Mouse (Mus musculus): Measurements from ENCODE around the gene Igsf21. TPM values are rescaled to one million over a fixed set of nuclear protein-coding genes. Genes with fewer than 3 reads are reported as not detected.

Gene Igsf21
- polyA plus RNA-seq, 1 experiment from 2014 or later: 2.8 TPM

DNA sequence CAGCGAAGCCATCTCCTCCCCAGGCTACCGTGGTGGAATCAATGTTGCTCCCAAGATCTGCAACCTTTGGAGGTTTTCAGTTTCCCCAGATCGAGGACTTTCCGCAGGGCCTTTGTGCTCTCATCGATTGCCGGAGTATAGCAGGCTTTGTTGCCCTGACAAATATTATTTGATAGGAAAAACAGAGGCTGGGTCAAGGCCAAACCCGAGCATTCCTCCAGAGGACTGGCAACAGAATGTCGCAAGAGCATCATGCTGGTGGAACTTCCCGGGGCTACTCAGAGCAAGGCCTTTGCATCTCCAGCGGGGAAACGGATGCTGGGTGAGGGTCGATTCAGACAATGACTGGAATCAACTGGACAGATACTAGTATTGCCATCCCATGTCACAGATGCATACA is 180.6 kb downstream of the Igsf21 start:
- no peak overlapping the region for H3K4me2 ChIP-seq (ENCODE audit: low read depth, low read length)
- no peak overlapping the region for H3K4me3 ChIP-seq (ENCODE audit: low read depth, low read length)
- ATAC-seq (ENCODE audit: low read depth): no peak
- no peak overlapping the region for H3K27ac ChIP-seq (replicated peaks; ENCODE audit: low read depth, low read length)
- no peak for DNase-seq (ENCODE audit: low spot score)
- H3K36me3 ChIP-seq (ENCODE audit: control insufficient read depth, insufficient read depth, low read length): no peaks in the 10 kb centered on the region
- no peaks in the 10 kb centered on the region for H3K4me1 ChIP-seq (ENCODE audit: control insufficient read depth, insufficient read depth, low read length)
- H3K9ac ChIP-seq (ENCODE audit: low read depth, low read length): no peak overlapping the region
- H3K27me3 ChIP-seq (replicated peaks; ENCODE audit: control insufficient read depth, insufficient read depth, low read length): peaks cover 10% of the 10 kb centered on the region
- WGBS: 87% methylated on average over 12 of the region's 12 CpGs
- H3K9me3 ChIP-seq (ENCODE audit: control insufficient read depth, low read length): peaks cover 7% of the 10 kb centered on the region

DNA sequence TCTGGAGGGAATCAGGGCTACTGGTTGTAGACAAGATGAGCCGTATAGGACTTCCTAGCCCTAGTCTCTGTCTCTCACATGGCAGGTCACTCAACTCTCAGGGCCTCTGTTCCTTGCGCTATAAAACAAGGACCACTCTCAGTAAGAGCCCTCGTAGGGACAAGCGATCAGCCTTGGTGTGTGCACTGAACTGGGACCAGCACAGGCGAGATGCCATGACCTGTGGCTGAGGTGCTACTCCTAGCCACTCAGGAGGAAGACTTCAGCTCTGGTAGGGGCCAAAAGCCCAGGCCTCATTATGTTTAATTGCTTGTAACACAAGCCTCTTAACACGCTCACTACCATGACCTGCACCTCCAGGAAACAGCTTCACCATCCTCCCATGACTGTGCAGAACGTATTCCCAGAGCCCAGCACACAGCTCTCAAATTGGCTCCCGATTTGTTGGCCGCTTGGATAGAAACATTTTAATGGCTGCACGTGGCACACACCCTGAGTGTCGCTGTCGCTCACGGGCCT is 183.4 kb downstream of the Igsf21 start:
- peaks cover 3% of the 10 kb centered on the region; the same call in 1 of the 2 replicates for H3K9me3 ChIP-seq (ENCODE audit: control insufficient read depth, low read length)
- H3K4me1 ChIP-seq (ENCODE audit: control insufficient read depth, insufficient read depth, low read length): no peaks in the 10 kb centered on the region
- no peak overlapping the region for H3K9ac ChIP-seq (ENCODE audit: low read depth, low read length)
- no peak overlapping the region for H3K27ac ChIP-seq (replicated peaks; ENCODE audit: low read depth, low read length)
- no peaks in the 10 kb centered on the region for H3K36me3 ChIP-seq (ENCODE audit: control insufficient read depth, insufficient read depth, low read length)
- 72% methylated on average over 13 of the region's 13 CpGs for WGBS
- DNase-seq (ENCODE audit: low spot score): no peak
- H3K4me3 ChIP-seq (ENCODE audit: low read depth, low read length): no peak overlapping the region
- H3K4me2 ChIP-seq (ENCODE audit: low read depth, low read length): no peak overlapping the region
- no peak for ATAC-seq (ENCODE audit: low read depth)
- no peaks in the 10 kb centered on the region for H3K27me3 ChIP-seq (replicated peaks; ENCODE audit: control insufficient read depth, insufficient read depth, low read length)

DNA sequence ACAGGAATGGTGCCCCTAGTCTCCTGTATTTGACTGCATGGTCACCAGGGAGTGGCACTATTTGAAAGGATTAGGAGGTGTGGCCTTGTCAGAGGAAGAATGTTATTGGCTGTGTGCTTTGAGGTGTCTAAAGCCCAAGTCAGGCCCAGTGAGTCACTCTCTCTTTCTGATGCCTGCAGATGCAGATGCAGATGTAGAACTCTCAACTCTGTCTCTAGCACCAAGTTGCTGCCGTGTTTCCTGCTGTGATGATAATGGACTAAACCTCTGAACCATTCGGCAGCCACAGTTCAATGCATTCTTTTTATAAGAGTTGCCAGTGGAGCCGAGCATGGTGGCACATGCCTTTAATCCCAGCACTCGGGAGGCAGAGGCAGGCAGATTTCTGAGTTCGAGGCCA is 186.3 kb downstream of the Igsf21 start:
- Histone ChIP-seq H3K36me3 (ENCODE audit: control insufficient read depth, insufficient read depth, low read length) (no peaks in the 10 kb centered on the region), H3K27me3 (replicated peaks; ENCODE audit: control insufficient read depth, insufficient read depth, low read length) (no peaks in the 10 kb centered on the region), H3K27ac (replicated peaks; ENCODE audit: low read depth, low read length) (no peak overlapping the region), H3K4me2 (ENCODE audit: low read depth, low read length) (no peak overlapping the region), H3K9ac (ENCODE audit: low read depth, low read length) (no peak overlapping the region), H3K4me1 (ENCODE audit: control insufficient read depth, insufficient read depth, low read length) (no peaks in the 10 kb centered on the region), H3K9me3 (ENCODE audit: control insufficient read depth, low read length) (no peaks in the 10 kb centered on the region), H3K4me3 (ENCODE audit: low read depth, low read length) (no peak overlapping the region)
- WGBS: 82% methylated on average over 5 of the region's 5 CpGs
- ATAC-seq (ENCODE audit: low read depth): no peak
- DNase-seq (ENCODE audit: low spot score): no peak

DNA sequence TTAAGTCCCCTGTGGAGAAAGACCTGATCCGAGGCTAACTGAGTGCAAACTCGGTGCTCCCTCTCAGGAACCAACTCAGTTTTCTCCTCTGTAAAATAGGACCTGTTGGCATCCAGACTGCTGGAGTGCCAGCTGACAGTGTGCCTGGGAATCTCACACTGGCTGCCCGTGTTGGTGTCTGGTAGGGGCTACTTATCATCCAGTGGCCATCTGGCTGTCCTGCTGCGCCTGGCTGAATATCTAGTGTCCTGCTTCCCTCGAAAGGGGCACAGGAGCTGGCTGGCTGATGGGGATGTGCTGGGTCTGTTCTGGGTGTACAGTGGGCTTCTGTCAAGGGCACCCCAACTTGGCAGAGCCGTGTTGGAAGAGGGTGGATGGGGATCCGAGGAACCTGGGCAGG is 193.5 kb downstream of the Igsf21 start:
- H3K9ac ChIP-seq (ENCODE audit: low read depth, low read length): no peak overlapping the region
- no peaks in the 10 kb centered on the region for H3K27me3 ChIP-seq (replicated peaks; ENCODE audit: control insufficient read depth, insufficient read depth, low read length)
- H3K27ac ChIP-seq (replicated peaks; ENCODE audit: low read depth, low read length): no peak overlapping the region
- 0 out of 2 replicates have a peak, but pooled peaks cover 8% of the 10 kb centered on the region for H3K9me3 ChIP-seq (ENCODE audit: control insufficient read depth, low read length)
- WGBS: 81% methylated on average over 7 of the region's 7 CpGs
- no peak for DNase-seq (ENCODE audit: low spot score)
- ATAC-seq (ENCODE audit: low read depth): no peak
- H3K4me1 ChIP-seq (ENCODE audit: control insufficient read depth, insufficient read depth, low read length): no peaks in the 10 kb centered on the region
- no peak overlapping the region for H3K4me2 ChIP-seq (ENCODE audit: low read depth, low read length)
- no peaks in the 10 kb centered on the region for H3K36me3 ChIP-seq (ENCODE audit: control insufficient read depth, insufficient read depth, low read length)
- H3K4me3 ChIP-seq (ENCODE audit: low read depth, low read length): no peak overlapping the region

DNA sequence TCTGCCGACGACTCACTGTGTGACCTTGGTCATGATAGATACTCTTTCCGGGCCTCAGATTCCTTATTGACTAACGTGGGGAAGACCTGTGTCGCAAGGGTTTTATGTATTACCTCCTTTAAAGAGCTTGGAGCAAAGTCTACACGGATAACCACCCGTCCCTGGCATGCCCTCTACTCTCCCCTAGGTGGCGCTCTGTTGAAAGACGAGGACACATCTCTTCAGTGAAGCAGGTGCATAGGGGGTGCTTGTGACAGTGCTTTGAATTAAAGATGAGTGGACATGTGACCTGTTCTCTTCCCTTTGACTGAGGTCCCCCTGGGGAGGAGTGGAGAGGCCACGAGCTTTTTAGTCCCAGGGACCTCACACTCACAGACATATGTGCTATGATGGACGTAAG is 194.0 kb downstream of the Igsf21 start:
- Histone ChIP-seq H3K4me3 (ENCODE audit: low read depth, low read length) (no peak overlapping the region), H3K36me3 (ENCODE audit: control insufficient read depth, insufficient read depth, low read length) (no peaks in the 10 kb centered on the region), H3K9ac (ENCODE audit: low read depth, low read length) (no peak overlapping the region), H3K4me2 (ENCODE audit: low read depth, low read length) (no peak overlapping the region), H3K4me1 (ENCODE audit: control insufficient read depth, insufficient read depth, low read length) (no peaks in the 10 kb centered on the region), H3K27ac (replicated peaks; ENCODE audit: low read depth, low read length) (no peak overlapping the region), H3K27me3 (replicated peaks; ENCODE audit: control insufficient read depth, insufficient read depth, low read length) (no peaks in the 10 kb centered on the region), H3K9me3 (ENCODE audit: control insufficient read depth, low read length) (0 out of 2 replicates have a peak, but pooled peaks cover 8% of the 10 kb centered on the region)
- DNase-seq (ENCODE audit: low spot score) (no peak), ATAC-seq (ENCODE audit: low read depth) (no peak)
- whole genome bisulfite sequencing: 60% methylated on average over 11 of the region's 11 CpGs

DNA sequence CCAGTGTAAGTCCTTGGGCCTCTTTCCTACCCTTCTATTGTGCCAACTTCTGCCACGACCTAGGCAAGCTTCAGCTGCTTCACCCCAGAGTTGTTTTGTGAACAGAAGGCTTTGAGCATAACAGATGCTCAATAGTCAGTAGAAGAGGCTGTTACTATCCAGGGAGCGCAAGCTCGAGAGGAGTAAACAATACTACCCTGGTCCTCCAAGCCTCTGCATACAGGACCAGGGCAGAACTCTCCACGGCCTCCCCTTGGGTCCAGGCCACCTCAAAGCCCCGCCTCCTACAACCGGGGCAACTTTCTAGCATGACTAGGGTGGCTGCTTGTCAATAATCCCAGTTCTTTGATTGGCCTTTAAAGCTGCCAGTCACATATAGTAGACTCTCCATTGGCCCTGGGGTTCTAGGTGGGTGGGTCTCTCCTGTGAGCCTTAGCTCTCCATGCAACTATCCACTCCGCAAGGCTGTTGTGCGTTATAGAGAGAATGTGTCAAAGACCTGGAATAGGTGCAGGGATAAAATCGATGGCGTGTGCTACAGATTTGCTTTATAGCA is 198.7 kb downstream of the Igsf21 start:
- 62% methylated on average over 10 of the region's 10 CpGs for WGBS
- no peaks in the 10 kb centered on the region for H3K36me3 ChIP-seq (ENCODE audit: control insufficient read depth, insufficient read depth, low read length)
- H3K27me3 ChIP-seq (replicated peaks; ENCODE audit: control insufficient read depth, insufficient read depth, low read length): no peaks in the 10 kb centered on the region
- ATAC-seq (ENCODE audit: low read depth) (no peak), DNase-seq (ENCODE audit: low spot score) (no peak)
- no peak overlapping the region for H3K4me3 ChIP-seq (ENCODE audit: low read depth, low read length)
- no peak overlapping the region for H3K9ac ChIP-seq (ENCODE audit: low read depth, low read length)
- H3K4me2 ChIP-seq (ENCODE audit: low read depth, low read length): no peak overlapping the region
- H3K27ac ChIP-seq (replicated peaks; ENCODE audit: low read depth, low read length): no peak overlapping the region
- H3K9me3 ChIP-seq (ENCODE audit: control insufficient read depth, low read length): 0 out of 2 replicates have a peak, but pooled peaks cover 8% of the 10 kb centered on the region
- no peaks in the 10 kb centered on the region for H3K4me1 ChIP-seq (ENCODE audit: control insufficient read depth, insufficient read depth, low read length)

DNA sequence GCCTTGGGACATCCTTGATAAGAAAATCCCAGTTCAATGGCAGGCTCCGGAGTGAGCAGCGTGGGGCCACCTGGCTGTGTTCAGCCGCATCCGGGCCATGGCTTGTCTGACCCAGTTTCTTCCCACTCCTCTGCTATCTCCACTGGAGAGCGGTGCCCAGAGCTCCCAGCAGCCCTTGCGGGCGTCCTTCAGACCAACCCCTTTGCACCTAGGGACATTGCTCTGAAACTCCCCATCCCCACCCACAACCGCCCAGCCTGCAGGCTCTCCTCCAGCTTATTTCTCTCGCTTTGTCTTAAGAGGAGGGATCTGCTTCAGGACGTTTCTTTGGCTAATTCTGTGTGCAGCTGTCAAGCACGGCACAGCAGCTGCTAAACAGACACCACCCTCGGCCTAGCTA is 202.6 kb downstream of the Igsf21 start:
- WGBS: 48% methylated on average over 12 of the region's 12 CpGs
- peak; percentile 75; the same call in 1 of the 2 replicates for ATAC-seq (ENCODE audit: low read depth)

DNA sequence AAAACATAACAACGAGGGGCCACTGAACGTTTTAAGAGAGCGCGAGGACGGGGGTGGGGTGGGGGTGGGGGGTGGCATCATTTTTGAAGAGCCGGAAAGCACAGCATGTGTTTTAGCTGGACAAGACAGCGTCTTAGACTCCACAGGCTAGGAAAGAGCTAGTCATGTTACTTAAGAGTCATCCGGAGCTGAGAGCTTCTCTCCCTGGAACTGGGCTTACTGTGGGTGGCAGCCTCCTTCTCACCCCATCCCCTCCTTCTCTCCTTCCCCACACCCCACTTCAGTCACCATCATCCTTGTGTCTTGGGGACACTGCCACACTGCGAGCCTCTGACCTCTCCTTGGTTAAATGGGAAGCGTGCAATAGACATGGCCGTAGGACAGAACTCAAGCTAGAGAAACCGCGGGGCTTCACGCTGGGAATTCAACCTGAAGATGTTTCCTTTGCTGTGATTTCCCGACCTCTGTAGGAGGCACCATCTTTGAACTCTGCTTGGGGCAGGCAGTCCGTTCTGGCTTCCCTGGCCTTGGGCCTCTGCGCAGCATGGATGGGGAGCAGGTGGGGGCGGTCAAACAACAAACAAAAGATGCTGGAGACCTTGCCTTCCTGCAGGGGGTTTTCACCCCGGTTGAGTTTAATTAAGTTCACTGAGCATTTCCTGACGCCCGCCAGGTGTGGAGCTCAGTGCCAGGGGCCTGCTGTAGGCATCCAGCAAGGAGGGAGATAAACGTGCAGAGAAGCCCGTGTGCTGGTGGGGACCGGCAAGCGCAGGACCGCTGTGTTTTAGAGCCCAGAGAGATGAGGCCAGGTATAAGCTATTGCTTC is 207.8 kb downstream of the Igsf21 start:
- WGBS: 4% methylated on average over 26 of the region's 26 CpGs
- ATAC-seq (ENCODE audit: low read depth) (0 out of 2 replicates have a peak, but pooled peaks have one; percentile 8), DNase-seq (ENCODE audit: low spot score) (no peak)
- H3K9me3 ChIP-seq (ENCODE audit: control insufficient read depth, low read length): 0 out of 2 replicates have a peak, but pooled peaks cover 7% of the 10 kb centered on the region
- peaks cover 38% of the 10 kb centered on the region for H3K27me3 ChIP-seq (replicated peaks; ENCODE audit: control insufficient read depth, insufficient read depth, low read length)
- peak overlapping the region; percentile 41; the same call in 1 of the 2 replicates for H3K4me2 ChIP-seq (ENCODE audit: low read depth, low read length)
- no peaks in the 10 kb centered on the region for H3K36me3 ChIP-seq (ENCODE audit: control insufficient read depth, insufficient read depth, low read length)
- H3K4me1 ChIP-seq (ENCODE audit: control insufficient read depth, insufficient read depth, low read length): peaks cover 19% of the 10 kb centered on the region
- no peak overlapping the region for H3K4me3 ChIP-seq (ENCODE audit: low read depth, low read length)
- H3K9ac ChIP-seq (ENCODE audit: low read depth, low read length): no peak overlapping the region
- H3K27ac ChIP-seq (replicated peaks; ENCODE audit: low read depth, low read length): 0 out of 2 replicates have a peak overlapping the region, but pooled peaks have one; percentile 21

More for the DNA sequence above, 202.6 kb downstream of the Igsf21 start:
- Histone ChIP-seq H3K36me3 (ENCODE audit: control insufficient read depth, insufficient read depth, low read length) (no peaks in the 10 kb centered on the region), H3K4me1 (ENCODE audit: control insufficient read depth, insufficient read depth, low read length) (peaks cover 3% of the 10 kb centered on the region; the same call in 1 of the 2 replicates), H3K27me3 (replicated peaks; ENCODE audit: control insufficient read depth, insufficient read depth, low read length) (peaks cover 10% of the 10 kb centered on the region), H3K9me3 (ENCODE audit: control insufficient read depth, low read length) (0 out of 2 replicates have a peak, but pooled peaks cover 7% of the 10 kb centered on the region), H3K27ac (replicated peaks; ENCODE audit: low read depth, low read length) (no peak overlapping the region), H3K4me2 (ENCODE audit: low read depth, low read length) (no peak overlapping the region), H3K4me3 (ENCODE audit: low read depth, low read length) (no peak overlapping the region), H3K9ac (ENCODE audit: low read depth, low read length) (no peak overlapping the region)
- DNase-seq (ENCODE audit: low spot score): peak; percentile 61
